Mouse (Mus musculus) liver, embryonic 14.5 days (tissue): ENCODE data around the gene Gm42674. TPM values are rescaled to one million over a fixed set of nuclear protein-coding genes. Genes with fewer than 3 reads are reported as not detected.

Experiments used
- ATAC-seq: fragments of 200-750 bp; cut with Nextera tagmentation; 2 replicates; pipeline ENCODE4 v1.8.0; 2017; ENCODE audit warnings: moderate number of reproducible peaks, mild to moderate bottlenecking, moderate library complexity; ENCODE audit not compliant: insufficient read depth
- DNase-seq, 3 experiments: peaks; one replicate each; pipeline ENCODE4 v3.0.0-alpha.2; 2012 to 2013; ENCODE audit warnings: low read depth in 3 of 3, low spot score in 3 of 3
- H3K27ac ChIP-seq: fragments of 300-500 bp; sonication (generic); 2 replicates; pipeline ENCODE4 v1.5.1; 2014; ENCODE audit warnings: moderate library complexity, mild to moderate bottlenecking, control low read depth, inconsistent platforms
- H3K27me3 ChIP-seq: fragments of 300-500 bp; sonication (generic); 2 replicates; pipeline ENCODE4 v1.6.1; 2014; ENCODE audit warnings: mild to moderate bottlenecking, low read length, moderate library complexity; ENCODE audit not compliant: control insufficient read depth, insufficient read depth
- H3K36me3 ChIP-seq: fragments of 300-500 bp; sonication (generic); replicated peaks from 2 replicates; pipeline ENCODE4 v1.6.1; 2014; ENCODE audit warnings: low read depth; ENCODE audit not compliant: control insufficient read depth, insufficient read depth
- H3K4me1 ChIP-seq, 2 experiments: fragments of 200-500 bp in 1 of 2; fragments of 300-500 bp in 1 of 2; sonication (generic) in 1 of 2; replicated peaks; 2 replicates each; pipeline ENCODE4 v1.6.1; 2012 to 2014; ENCODE audit warnings: antibody characterized with exemption in 1 of 2, inconsistent platforms in 1 of 2, low read length in 1 of 2; ENCODE audit not compliant: control insufficient read depth in 2 of 2, insufficient read depth in 2 of 2
- H3K4me2 ChIP-seq: fragments of 300-500 bp; sonication (generic); 2 replicates; pipeline ENCODE4 v1.6.1; 2014; ENCODE audit warnings: low read depth, mild to moderate bottlenecking, control low read depth, moderate library complexity
- H3K4me3 ChIP-seq, 2 experiments: fragments of 200-500 bp in 1 of 2; fragments of 300-500 bp in 1 of 2; sonication (generic) in 1 of 2; 2 replicates each; pipeline ENCODE4 v1.5.1; 2012 to 2014; ENCODE audit warnings: low read depth in 2 of 2, low read length in 2 of 2, mild to moderate bottlenecking in 2 of 2, control low read depth in 1 of 2, inconsistent platforms in 1 of 2, moderate library complexity in 1 of 2; ENCODE audit not compliant: insufficient read depth in 1 of 2
- H3K9ac ChIP-seq: fragments of 300-500 bp; sonication (generic); replicated peaks from 2 replicates; pipeline ENCODE4 v1.6.1; 2014; ENCODE audit warnings: mild to moderate bottlenecking, control low read depth, moderate library complexity
- H3K9me3 ChIP-seq: fragments of 300-500 bp; sonication (generic); 2 replicates; pipeline ENCODE4 v1.6.1; 2016; ENCODE audit warnings: low read length, mixed read lengths; ENCODE audit not compliant: control insufficient read depth
- CTCF ChIP-seq: IDR thresholded peaks from 2 replicates; pipeline ENCODE4 v1.5.1; 2016; ENCODE audit warnings: antibody characterized with exemption, low read depth, control low read depth
- EP300 ChIP-seq: IDR thresholded peaks from 2 replicates; pipeline ENCODE4 v1.6.1; 2016; ENCODE audit warnings: antibody characterized with exemption, low read depth
- WGBS: fragments of 180-500 bp; shearing (Covaris S2); extraction: QIAGEN DNeasy Blood & Tissue Kit; methylation state at CpG from one replicate; pipeline ENCODE4 v1.1.7; 2014; ENCODE audit not compliant: insufficient replicate concordance; 5-methylcytosine and 5-hydroxymethylcytosine counted together
- polyA plus RNA-seq, 2 experiments: library from polyadenylated mRNA; depleted of rRNA in 1 of 2; stranded (reverse) in 1 of 2; unstranded in 1 of 2; fragments of >200 nt; fragmentation: Nextera tagmentation in 1 of 2; extraction: Ambion mirVana in 1 of 2; gene quantifications; 2 replicates each; pipeline versions ENCODE4 v1.2.1 to v1.2.3; 2012 to 2014

Gene Gm42674
- polyA plus RNA-seq, 2 experiments, result not detected

GRCm38 (mm10) chr3:90582556-90582955, 19.1 kb upstream of the Gm42674 start:
- 61% methylated on average over 4 of the region's 4 CpGs for WGBS
- Histone ChIP-seq H3K27me3 (no peaks in the 10 kb centered on the region), H3K4me2 (no peak overlapping the region), H3K9ac (no peak overlapping the region), H3K4me3 (no peak overlapping the region), H3K36me3 (no peaks in the 10 kb centered on the region), H3K4me1 (no peaks in the 10 kb centered on the region), H3K27ac (no peak overlapping the region), H3K9me3 (no peaks in the 10 kb centered on the region)
- no peak for ATAC-seq
- TF ChIP-seq CTCF, result no peak
- no peak for TF ChIP-seq EP300
- no peak for DNase-seq

- WGBS, result 26% methylated on average over 3 of the region's 3 CpGs
- Histone ChIP-seq H3K4me1 (no peaks in the 10 kb centered on the region; a peak in 1 of 4 replicates), H3K4me2 (no peak overlapping the region), H3K36me3 (no peaks in the 10 kb centered on the region), H3K4me3 (no peak overlapping the region), H3K9ac (no peak overlapping the region), H3K27me3 (no peaks in the 10 kb centered on the region), H3K9me3 (no peaks in the 10 kb centered on the region), H3K27ac (no peak overlapping the region)
- ATAC-seq (no peak), DNase-seq (no peak)
- TF ChIP-seq EP300 (no peak), CTCF (no peak)
Observed at GRCm38 (mm10) chr3:90583893-90584292, 17.8 kb upstream of the Gm42674 start.

GRCm38 (mm10) chr3:90585595-90585994, 16.1 kb upstream of the Gm42674 start:
- Histone ChIP-seq H3K36me3 (no peaks in the 10 kb centered on the region), H3K9me3 (no peaks in the 10 kb centered on the region), H3K4me3 (no peak overlapping the region), H3K27ac (no peak overlapping the region), H3K9ac (no peak overlapping the region), H3K4me2 (no peak overlapping the region), H3K27me3 (no peaks in the 10 kb centered on the region), H3K4me1 (peaks cover 0 to 2% of the 10 kb centered on the region in 2 experiments; a peak in 1 of 4 replicates)
- no peak for ATAC-seq
- TF ChIP-seq EP300 (no peak), CTCF (peak; percentile 92)
- 29% methylated on average over 5 of the region's 5 CpGs for WGBS
- no peak for DNase-seq

GRCm38 (mm10) chr3:90586016-90586643, 15.6 kb upstream of the Gm42674 start:
- Histone ChIP-seq H3K4me1 (peaks cover 0 to 2% of the 10 kb centered on the region in 2 experiments; a peak in 1 of 4 replicates), H3K36me3 (no peaks in the 10 kb centered on the region), H3K27me3 (no peaks in the 10 kb centered on the region), H3K9me3 (no peaks in the 10 kb centered on the region), H3K4me2 (no peak overlapping the region), H3K9ac (no peak overlapping the region), H3K4me3 (no peak overlapping the region), H3K27ac (no peak overlapping the region)
- WGBS, result 67% methylated on average over 15 of the region's 15 CpGs
- ATAC-seq, result no peak
- TF ChIP-seq CTCF, result no peak
- no peak for TF ChIP-seq EP300
- DNase-seq, result no peak

- DNase-seq, result peak in 1 of 3 experiments; percentile 47
- Histone ChIP-seq H3K4me1 (peaks cover 0 to 2% of the 10 kb centered on the region in 2 experiments; a peak in 1 of 4 replicates), H3K9me3 (no peaks in the 10 kb centered on the region), H3K27ac (no peak overlapping the region), H3K4me2 (no peak overlapping the region), H3K36me3 (no peaks in the 10 kb centered on the region), H3K9ac (no peak overlapping the region), H3K27me3 (no peaks in the 10 kb centered on the region), H3K4me3 (no peak overlapping the region)
- ATAC-seq, result no peak
- 15% methylated on average over 10 of the region's 10 CpGs for WGBS
- TF ChIP-seq EP300 (no peak), CTCF (no peak)
Observed at GRCm38 (mm10) chr3:90586906-90587305, 14.8 kb upstream of the Gm42674 start.
